18 mouse cellular contexts compared by ENCODE assay signal in genomic region chr2:39156821-39157220, GRCm38 (mm10).
"Had no signal": no experiment of that assay in that cellular context is flagged by ENCODE, and none has a peak within 500 bp of the region (broad histone marks: within the 10 kb centered on the region; RNA-seq: fewer than 3 reads in every experiment).

No protein-coding gene starts in this region.

- H3K4me3 ChIP-seq: layer of hippocampus, adult 2 months; left cerebral cortex, adult 2 months; liver, embryonic 13.5 days; midbrain, embryonic 12.5 days; midbrain, embryonic 15.5 days; neural tube, embryonic 13.5 days had no signal

- H3K9me3 ChIP-seq: liver, embryonic 13.5 days; midbrain, embryonic 12.5 days; midbrain, embryonic 15.5 days; neural tube, embryonic 13.5 days had no signal

- H3K9ac ChIP-seq: liver, embryonic 13.5 days; midbrain, embryonic 12.5 days; midbrain, embryonic 15.5 days; neural tube, embryonic 13.5 days had no signal

- H3K27me3 ChIP-seq: liver, embryonic 13.5 days; midbrain, embryonic 12.5 days; midbrain, embryonic 15.5 days; neural tube, embryonic 13.5 days had no signal

- H3K4me2 ChIP-seq: liver, embryonic 13.5 days; midbrain, embryonic 12.5 days; midbrain, embryonic 15.5 days; neural tube, embryonic 13.5 days had no signal

- H3K4me1 ChIP-seq: midbrain, embryonic 12.5 days; midbrain, embryonic 15.5 days had no signal

- DNase-seq: kidney, postnatal 25 days; layer of hippocampus, adult 9-11 months; liver, embryonic 13.5 days; lung, adult 2 months; lung, postnatal 14 days; lung, postnatal 4 days; retina, postnatal 1 day; right cerebral cortex, postnatal 25 days; spleen, adult 18-20 months; thymus, adult 2 months; thymus, postnatal 14 days; thymus, postnatal 4 days had no signal

- H3K27ac ChIP-seq: kidney, postnatal 0 days; layer of hippocampus, adult 2 months; liver, embryonic 13.5 days; midbrain, embryonic 12.5 days; midbrain, embryonic 15.5 days; neural tube, embryonic 13.5 days had no signal

- H3K36me3 ChIP-seq: liver, embryonic 13.5 days; midbrain, embryonic 15.5 days had no signal

- ATAC-seq: midbrain, embryonic 15.5 days had no signal
